Mouse (Mus musculus) olfactory bulb, adult 2 months (tissue): ENCODE data around the gene Npas4. TPM values are rescaled to one million over a fixed set of nuclear protein-coding genes. Genes with fewer than 3 reads are reported as not detected.
"Not testable (repeated sequence)": the region's sequence is repeated elsewhere in the genome, so short reads cannot be mapped to it uniquely, and the experiment has no call there.

Experiments used
- H3K27ac ChIP-seq: fragments of 200-500 bp; 2 replicates; pipeline ENCODE4 v1.5.1; 2012; ENCODE audit warnings: low read depth, low read length; ENCODE audit not compliant: insufficient read depth
- H3K4me1 ChIP-seq: fragments of 200-500 bp; 2 replicates; pipeline ENCODE4 v1.6.1; 2012; ENCODE audit warnings: low read length; ENCODE audit not compliant: control insufficient read depth, insufficient read depth
- H3K4me3 ChIP-seq: fragments of 200-500 bp; 2 replicates; pipeline ENCODE4 v1.5.1; 2012; ENCODE audit warnings: mild to moderate bottlenecking, low read depth, low read length, moderate library complexity; ENCODE audit not compliant: insufficient read depth
- CTCF ChIP-seq: fragments of 200-500 bp; IDR thresholded peaks from 2 replicates; pipeline ENCODE4 v1.5.1; 2012; ENCODE audit warnings: low read depth, mild to moderate bottlenecking, low read length, moderate library complexity; ENCODE audit not compliant: insufficient read depth
- POLR2A ChIP-seq: fragments of 200-500 bp; IDR thresholded peaks from 2 replicates; pipeline ENCODE4 v1.6.1; 2012; ENCODE audit warnings: mild to moderate bottlenecking, low read depth, low read length, moderate library complexity; ENCODE audit not compliant: insufficient read depth
- WGBS: fragments of 180-500 bp; shearing (Covaris S2); methylation state at CpG from one replicate; pipeline ENCODE4 v1.1.7; 2018; 5-methylcytosine and 5-hydroxymethylcytosine counted together
- polyA plus RNA-seq: library from polyadenylated mRNA; stranded (reverse); fragments of >200 nt; gene quantifications from 2 replicates; pipeline ENCODE4 v1.2.4, GENCODE M21; 2012; ENCODE audit warnings: low replicate concordance; ENCODE audit not compliant: missing spikeins, insufficient read depth, insufficient read length

The Npas4 gene
- polyA plus RNA-seq, 1 experiment: not detected

- TF ChIP-seq POLR2A (no peak), CTCF (no peak)
- Histone ChIP-seq H3K27ac (no peak overlapping the region), H3K4me1 (peaks cover 17% of the 10 kb centered on the region), H3K4me3 (no peak overlapping the region)
Measured at GRCm38 (mm10) chr19:4981767-4982166, 8.3 kb downstream of the Npas4 start.

GRCm38 (mm10) chr19:4968236-4968635 is 21.9 kb downstream of the Npas4 start:
- no peak overlapping the region for H3K4me3 ChIP-seq
- TF ChIP-seq POLR2A: no peak
- TF ChIP-seq CTCF: no peak
- H3K27ac ChIP-seq: no peak overlapping the region
- no peaks in the 10 kb centered on the region for H3K4me1 ChIP-seq
- 84% methylated on average over 2 of the region's 2 CpGs for WGBS

- Histone ChIP-seq H3K4me1 (no peaks in the 10 kb centered on the region), H3K4me3 (peak within 1 kb of the TSS; percentile 90), H3K27ac (peak within 1 kb of the TSS; percentile 71)
- under 1% methylated on average over 34 of the region's 34 CpGs for WGBS
- TF ChIP-seq POLR2A: no peak
- no peak for TF ChIP-seq CTCF
Measured at GRCm38 (mm10) chr19:4961928-4962601, 28.1 kb downstream of the Npas4 start, which contains the start of gene Mrpl11. Gene Mrpl11, plus strand, starts transcription at chr19:4962147.

- not testable (repeated sequence) for H3K27ac ChIP-seq, H3K4me3 ChIP-seq, H3K4me1 ChIP-seq
- 86% methylated on average over 9 of the region's 9 CpGs for WGBS
Measured at GRCm38 (mm10) chr19:4948641-4949040, 41.5 kb downstream of the Npas4 start.

- Histone ChIP-seq H3K4me1 (peaks cover 8% of the 10 kb centered on the region), H3K27ac (no peak overlapping the region), H3K4me3 (no peak overlapping the region)
- TF ChIP-seq CTCF (no peak), POLR2A (no peak)
- WGBS: 35% methylated on average over 6 of the region's 6 CpGs
Measured at GRCm38 (mm10) chr19:4945540-4945939, 44.6 kb downstream of the Npas4 start.

GRCm38 (mm10) chr19:4943253-4943588 is 46.9 kb downstream of the Npas4 start:
- 6% methylated on average over 13 of the region's 13 CpGs for WGBS
- peaks cover 8% of the 10 kb centered on the region for H3K4me1 ChIP-seq
- H3K27ac ChIP-seq: no peak overlapping the region
- H3K4me3 ChIP-seq: peak overlapping the region; percentile 71
- TF ChIP-seq POLR2A (no peak), CTCF (no peak)

GRCm38 (mm10) chr19:4942551-4943252 is 47.4 kb downstream of the Npas4 start, which contains the start of gene Peli3:
Gene Peli3, minus strand, starts transcription at chr19:4943127.
- Histone ChIP-seq H3K27ac (no peak within 1 kb of the TSS), H3K4me1 (peaks cover 8% of the 10 kb centered on the region), H3K4me3 (peak within 1 kb of the TSS; percentile 71)
- TF ChIP-seq CTCF (no peak), POLR2A (0 out of 2 replicates have a peak, but pooled peaks have one; percentile 39)
- WGBS: under 1% methylated on average over 50 of the region's 55 CpGs

- no peak overlapping the region for H3K27ac ChIP-seq
- 76% methylated on average over 17 of the region's 17 CpGs for WGBS
- TF ChIP-seq POLR2A: no peak
- no peak for TF ChIP-seq CTCF
Measured at GRCm38 (mm10) chr19:4937444-4938310, 52.4 kb downstream of the Npas4 start.

GRCm38 (mm10) chr19:4936896-4937295 is 53.2 kb downstream of the Npas4 start:
- TF ChIP-seq POLR2A (no peak), CTCF (no peak)
- peaks cover 3% of the 10 kb centered on the region for H3K4me1 ChIP-seq
- H3K4me3 ChIP-seq: no peak overlapping the region
- 77% methylated on average over 2 of the region's 2 CpGs for WGBS
- no peak overlapping the region for H3K27ac ChIP-seq

More at GRCm38 (mm10) chr19:4937444-4938310, 52.4 kb downstream of the Npas4 start:
- Histone ChIP-seq H3K4me1 (peaks cover 3% of the 10 kb centered on the region), H3K4me3 (no peak overlapping the region)

Other genes with a start within 250 kb of the Npas4 start
- not detected in 2 replicates for gene Rbm4b, start 233.8 kb downstream of the Npas4 start, polyA plus RNA-seq
- 103 TPM in 1 of 2 replicates, not detected in the other for gene Rbm4, start 196.4 kb downstream of the Npas4 start, polyA plus RNA-seq
- not detected in 2 replicates for gene Gm21992, start 178.7 kb downstream of the Npas4 start, polyA plus RNA-seq
- gene Rbm14, start 178.7 kb downstream of the Npas4 start, polyA plus RNA-seq: not detected in 2 replicates
- not detected in 2 replicates for gene Ccs, start 151.0 kb downstream of the Npas4 start, polyA plus RNA-seq
- gene Ccdc87, start 150.9 kb downstream of the Npas4 start, polyA plus RNA-seq: not detected in 2 replicates
- gene Ctsf, start 135.2 kb downstream of the Npas4 start, polyA plus RNA-seq: not detected in 2 replicates
- not detected in 2 replicates for gene Actn3, start 112.4 kb downstream of the Npas4 start, polyA plus RNA-seq
- gene Zdhhc24, start 111.6 kb downstream of the Npas4 start, polyA plus RNA-seq: not detected in 2 replicates
- gene Bbs1, start 83.7 kb downstream of the Npas4 start, polyA plus RNA-seq: not detected in 2 replicates
- not detected in 2 replicates for gene Dpp3, start 62.0 kb downstream of the Npas4 start, polyA plus RNA-seq
- not detected in 2 replicates for gene Peli3, start 47.2 kb downstream of the Npas4 start, polyA plus RNA-seq
- not detected in 2 replicates for gene Mrpl11, start 28.2 kb downstream of the Npas4 start, polyA plus RNA-seq
- gene Slc29a2, start 33.5 kb upstream of the Npas4 start, polyA plus RNA-seq: not detected in 2 replicates
- gene B4gat1, start 48.5 kb upstream of the Npas4 start, polyA plus RNA-seq: not detected in 2 replicates
- not detected in 2 replicates for gene AC124502.3, start 48.6 kb upstream of the Npas4 start, polyA plus RNA-seq
- gene Brms1, start 51.0 kb upstream of the Npas4 start, polyA plus RNA-seq: not detected in 2 replicates
- not detected in 2 replicates for gene Rin1, start 60.2 kb upstream of the Npas4 start, polyA plus RNA-seq
- gene Cd248, start 77.8 kb upstream of the Npas4 start, polyA plus RNA-seq: not detected in 2 replicates
- gene Tmem151a, start 95.2 kb upstream of the Npas4 start, polyA plus RNA-seq: not detected in 2 replicates
- gene Yif1a, start 98.2 kb upstream of the Npas4 start, polyA plus RNA-seq: not detected in 2 replicates
- gene Cnih2, start 108.2 kb upstream of the Npas4 start, polyA plus RNA-seq: not detected in 2 replicates
- not detected in 2 replicates for gene Rab1b, start 116.8 kb upstream of the Npas4 start, polyA plus RNA-seq
- not detected in 2 replicates for gene Klc2, start 128.2 kb upstream of the Npas4 start, polyA plus RNA-seq